Mouse (Mus musculus): Measurements from ENCODE around the gene Tfr2. TPM values are rescaled to one million over a fixed set of nuclear protein-coding genes. Genes with fewer than 3 reads are reported as not detected.

Tfr2 gene
- polyA plus RNA-seq, 1 experiment from 2014 or later = 0.50 TPM

DNA sequence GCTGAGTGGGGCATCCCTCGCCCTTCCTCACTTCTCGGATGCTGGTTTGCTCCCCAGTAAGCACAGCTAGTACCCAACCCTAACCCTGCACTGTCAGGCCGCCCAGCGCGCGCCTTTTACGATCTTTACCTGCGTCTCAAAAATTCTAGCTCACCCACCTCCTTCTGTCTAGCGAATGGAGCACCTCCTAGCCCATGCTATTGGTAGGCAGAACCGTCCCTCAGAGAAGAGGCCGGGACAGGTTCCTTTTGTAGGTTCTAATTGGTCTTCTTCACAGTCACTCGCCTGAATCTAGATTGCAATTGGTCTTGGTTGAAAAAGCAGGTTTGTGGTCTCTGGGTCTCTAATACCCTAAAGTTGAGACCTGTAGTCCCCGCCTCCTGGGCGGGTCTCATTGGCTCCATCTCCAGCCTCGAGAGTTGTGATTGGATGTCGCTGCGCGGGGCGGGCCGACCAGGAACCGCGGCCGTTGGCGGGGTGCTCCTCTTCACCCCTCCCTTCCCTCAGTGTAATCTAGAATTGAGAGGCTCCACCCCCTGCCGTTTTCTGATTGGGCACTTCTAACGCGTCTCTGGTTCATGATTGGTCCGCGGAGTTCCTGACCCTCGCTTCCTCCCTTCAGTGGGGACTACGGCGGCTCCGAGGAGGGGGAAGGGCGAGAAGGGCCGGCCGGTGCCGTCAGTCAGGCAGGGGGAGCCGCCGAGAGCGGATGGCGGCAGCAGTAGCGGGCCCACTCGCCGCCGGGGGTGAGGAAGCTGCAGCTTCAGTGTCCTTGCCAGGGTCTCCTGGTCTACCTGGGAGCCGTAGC, 59.1 kb downstream of the Tfr2 start, which contains the start of the genes Fbxo24, Lrch4 and Gm20605:
Gene Fbxo24, minus strand, starts transcription at position 505 of the 808 bp plus-strand sequence.
Gene Lrch4, plus strand, starts transcription at position 624 of the 808 bp plus-strand sequence.
Gene Gm20605, plus strand, starts transcription at position 678 of the 808 bp plus-strand sequence.
- peak; percentile 92 for ATAC-seq
- peak; percentile 49 for TF ChIP-seq CTCF (IDR thresholded peaks at IDR 0.05; ENCODE audit: low read depth)

GRCm38 (mm10) chr5:137629306-137629721, 59.7 kb downstream of the Tfr2 start:
- no peaks in the 10 kb centered on the region for H3K27me3 ChIP-seq (replicated peaks; ENCODE audit: control insufficient read depth, insufficient read depth, low read length)
- H3K36me3 ChIP-seq (ENCODE audit: control insufficient read depth, insufficient read depth) = peaks cover 9% of the 10 kb centered on the region
- H3K27ac ChIP-seq (ENCODE audit: low read depth, low read length) = peak overlapping the region; percentile 93
- peak overlapping the region; percentile 65 for H3K9ac ChIP-seq (ENCODE audit: low read depth, low read length)
- no peaks in the 10 kb centered on the region for H3K9me3 ChIP-seq (ENCODE audit: control insufficient read depth)
- ATAC-seq = peak; percentile 43
- peak overlapping the region; percentile 72 for H3K4me2 ChIP-seq (replicated peaks; ENCODE audit: low read depth)
- TF ChIP-seq CTCF (IDR thresholded peaks at IDR 0.05; ENCODE audit: low read depth) = no peak
- peaks cover 15% of the 10 kb centered on the region for H3K4me1 ChIP-seq (replicated peaks; ENCODE audit: control insufficient read depth, insufficient read depth, low read length)
- WGBS = 1% methylated on average over 23 of the region's 23 CpGs
- peak overlapping the region; percentile 73 for H3K4me3 ChIP-seq (ENCODE audit: low read depth, low read length)

More for the DNA sequence above, 59.1 kb downstream of the Tfr2 start, which contains the start of the genes Fbxo24, Lrch4 and Gm20605:
- Histone ChIP-seq H3K27ac (ENCODE audit: low read depth, low read length) (peak within 1 kb of the TSS; percentile 93), H3K4me2 (replicated peaks; ENCODE audit: low read depth) (peak within 1 kb of the TSS; percentile 74), H3K9me3 (ENCODE audit: control insufficient read depth) (no peaks in the 10 kb centered on the region), H3K4me3 (ENCODE audit: low read depth, low read length) (peak within 1 kb of the TSS; percentile 73), H3K27me3 (replicated peaks; ENCODE audit: control insufficient read depth, insufficient read depth, low read length) (no peaks in the 10 kb centered on the region), H3K4me1 (replicated peaks; ENCODE audit: control insufficient read depth, insufficient read depth, low read length) (peaks cover 15% of the 10 kb centered on the region), H3K9ac (ENCODE audit: low read depth, low read length) (peak within 1 kb of the TSS; percentile 65), H3K36me3 (ENCODE audit: control insufficient read depth, insufficient read depth) (peaks cover 3% of the 10 kb centered on the region)
- under 1% methylated on average over 45 of the region's 46 CpGs for WGBS

GRCm38 (mm10) chr5:137629906-137630545, 60.4 kb downstream of the Tfr2 start:
- H3K4me3 ChIP-seq (ENCODE audit: low read depth, low read length) = peak overlapping the region; percentile 73
- WGBS = 11% methylated on average over 6 of the region's 6 CpGs
- ATAC-seq = peak; percentile 63

DNA sequence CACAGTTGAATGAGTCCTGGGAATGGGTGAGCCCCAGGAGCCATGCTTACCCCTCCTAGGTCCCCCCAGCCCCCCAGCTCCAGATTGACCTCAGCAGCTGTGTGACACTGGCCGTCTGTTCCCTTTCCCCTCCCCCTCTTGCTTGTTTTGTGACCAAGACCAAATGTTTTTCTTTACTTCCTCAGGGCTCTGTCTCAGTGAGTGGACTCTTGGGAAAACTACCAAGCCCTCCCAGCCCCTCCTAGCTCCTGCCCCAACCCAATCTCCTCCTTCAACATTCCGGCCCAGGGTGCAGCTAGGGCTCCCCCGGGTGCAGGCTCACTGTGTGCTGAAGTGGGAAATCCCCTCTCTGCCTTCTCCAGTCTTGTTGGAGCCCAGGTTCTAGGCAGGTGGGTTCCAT, 61.0 kb downstream of the Tfr2 start:
- WGBS = 12% methylated on average over 3 of the region's 3 CpGs
- H3K4me2 ChIP-seq (replicated peaks; ENCODE audit: low read depth) = peak overlapping the region; percentile 72
- H3K9me3 ChIP-seq (ENCODE audit: control insufficient read depth) = no peaks in the 10 kb centered on the region
- peak overlapping the region; percentile 65; the same call in 1 of the 2 replicates for H3K9ac ChIP-seq (ENCODE audit: low read depth, low read length)
- H3K27me3 ChIP-seq (replicated peaks; ENCODE audit: control insufficient read depth, insufficient read depth, low read length) = no peaks in the 10 kb centered on the region
- peak overlapping the region; percentile 73 for H3K4me3 ChIP-seq (ENCODE audit: low read depth, low read length)
- H3K36me3 ChIP-seq (ENCODE audit: control insufficient read depth, insufficient read depth) = peaks cover 14% of the 10 kb centered on the region
- no peak for TF ChIP-seq CTCF (IDR thresholded peaks at IDR 0.05; ENCODE audit: low read depth)
- no peak for ATAC-seq
- H3K27ac ChIP-seq (ENCODE audit: low read depth, low read length) = peak overlapping the region; percentile 93
- peaks cover 15% of the 10 kb centered on the region for H3K4me1 ChIP-seq (replicated peaks; ENCODE audit: control insufficient read depth, insufficient read depth, low read length)

More at GRCm38 (mm10) chr5:137629906-137630545, 60.4 kb downstream of the Tfr2 start:
- H3K36me3 ChIP-seq (ENCODE audit: control insufficient read depth, insufficient read depth) = peaks cover 9% of the 10 kb centered on the region
- peak overlapping the region; percentile 93 for H3K27ac ChIP-seq (ENCODE audit: low read depth, low read length)
- H3K9ac ChIP-seq (ENCODE audit: low read depth, low read length) = peak overlapping the region; percentile 65
- no peaks in the 10 kb centered on the region for H3K27me3 ChIP-seq (replicated peaks; ENCODE audit: control insufficient read depth, insufficient read depth, low read length)
- no peak for TF ChIP-seq CTCF (IDR thresholded peaks at IDR 0.05; ENCODE audit: low read depth)
- no peaks in the 10 kb centered on the region for H3K9me3 ChIP-seq (ENCODE audit: control insufficient read depth)
- peak overlapping the region; percentile 72 for H3K4me2 ChIP-seq (replicated peaks; ENCODE audit: low read depth)
- H3K4me1 ChIP-seq (replicated peaks; ENCODE audit: control insufficient read depth, insufficient read depth, low read length) = peaks cover 15% of the 10 kb centered on the region

- peak overlapping the region; percentile 93 for H3K27ac ChIP-seq (ENCODE audit: low read depth, low read length)
- no peaks in the 10 kb centered on the region for H3K27me3 ChIP-seq (replicated peaks; ENCODE audit: control insufficient read depth, insufficient read depth, low read length)
- H3K4me1 ChIP-seq (replicated peaks; ENCODE audit: control insufficient read depth, insufficient read depth, low read length) = peaks cover 15% of the 10 kb centered on the region
- 37% methylated on average over 9 of the region's 9 CpGs for WGBS
- peak overlapping the region; percentile 72 for H3K4me2 ChIP-seq (replicated peaks; ENCODE audit: low read depth)
- no peak for TF ChIP-seq CTCF (IDR thresholded peaks at IDR 0.05; ENCODE audit: low read depth)
- H3K9me3 ChIP-seq (ENCODE audit: control insufficient read depth) = no peaks in the 10 kb centered on the region
- peaks cover 20% of the 10 kb centered on the region for H3K36me3 ChIP-seq (ENCODE audit: control insufficient read depth, insufficient read depth)
- H3K4me3 ChIP-seq (ENCODE audit: low read depth, low read length) = peak overlapping the region; percentile 73
- H3K9ac ChIP-seq (ENCODE audit: low read depth, low read length) = peak overlapping the region; percentile 65; the same call in 1 of the 2 replicates
- no peak for ATAC-seq
Measured at GRCm38 (mm10) chr5:137631171-137631570, 61.5 kb downstream of the Tfr2 start.

DNA sequence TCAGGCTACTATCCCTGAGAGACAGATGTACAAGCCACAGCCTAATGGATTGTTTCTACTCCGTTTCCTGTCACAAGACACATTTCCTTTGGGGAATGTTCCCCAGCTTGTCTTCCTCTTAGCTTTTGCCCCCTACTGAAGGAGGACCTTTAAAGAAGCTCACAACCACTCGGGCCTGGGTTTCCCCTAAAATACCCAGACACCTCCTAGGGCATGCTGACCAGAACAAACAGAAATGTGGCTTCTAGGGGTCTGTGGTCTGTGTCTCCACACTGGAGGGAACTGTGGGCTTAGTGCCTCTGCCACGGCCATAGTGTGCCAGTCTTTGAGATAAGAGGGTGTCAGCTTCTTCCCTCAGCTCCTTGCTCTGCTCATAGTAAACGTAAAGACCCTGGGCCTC, 62.0 kb downstream of the Tfr2 start:
- no peaks in the 10 kb centered on the region for H3K27me3 ChIP-seq (replicated peaks; ENCODE audit: control insufficient read depth, insufficient read depth, low read length)
- TF ChIP-seq CTCF (IDR thresholded peaks at IDR 0.05; ENCODE audit: low read depth) = no peak
- peak overlapping the region; percentile 72 for H3K4me2 ChIP-seq (replicated peaks; ENCODE audit: low read depth)
- H3K9ac ChIP-seq (ENCODE audit: low read depth, low read length) = 0 out of 2 replicates have a peak overlapping the region, but pooled peaks have one; percentile 65
- peak overlapping the region; percentile 93 for H3K27ac ChIP-seq (ENCODE audit: low read depth, low read length)
- H3K9me3 ChIP-seq (ENCODE audit: control insufficient read depth) = no peaks in the 10 kb centered on the region
- ATAC-seq = no peak
- peaks cover 15% of the 10 kb centered on the region for H3K4me1 ChIP-seq (replicated peaks; ENCODE audit: control insufficient read depth, insufficient read depth, low read length)
- H3K4me3 ChIP-seq (ENCODE audit: low read depth, low read length) = no peak overlapping the region; the same call in 1 of the 2 replicates
- WGBS = 47% methylated on average over 4 of the region's 4 CpGs
- H3K36me3 ChIP-seq (ENCODE audit: control insufficient read depth, insufficient read depth) = peaks cover 24% of the 10 kb centered on the region
